Mouse (Mus musculus): Measurements from ENCODE around the gene Arl15. TPM values are rescaled to one million over a fixed set of nuclear protein-coding genes. Genes with fewer than 3 reads are reported as not detected.

The Arl15 gene
- polyA plus RNA-seq, 1 experiment from 2014 or later: 19.7 TPM

GRCm38 (mm10) chr13:114055686-114056085 lies 261.4 kb downstream of the Arl15 start:
- Histone ChIP-seq H3K27me3 (replicated peaks; ENCODE audit: control insufficient read depth, insufficient read depth, low read length) (no peaks in the 10 kb centered on the region), H3K27ac (ENCODE audit: low read length) (no peak overlapping the region), H3K4me3 (replicated peaks; ENCODE audit: low read length) (no peak overlapping the region), H3K9ac (replicated peaks; ENCODE audit: low read depth, low read length) (no peak overlapping the region), H3K9me3 (ENCODE audit: control insufficient read depth, low read length) (no peaks in the 10 kb centered on the region), H3K4me2 (ENCODE audit: low read length) (no peak overlapping the region), H3K36me3 (ENCODE audit: control insufficient read depth, insufficient read depth) (no peaks in the 10 kb centered on the region), H3K4me1 (replicated peaks; ENCODE audit: control insufficient read depth, insufficient read depth, low read length) (no peaks in the 10 kb centered on the region)
- WGBS: 78% methylated on average over 9 of the region's 9 CpGs
- ATAC-seq: no peak

GRCm38 (mm10) chr13:114060258-114060657 lies 266.0 kb downstream of the Arl15 start:
- no peak overlapping the region for H3K27ac ChIP-seq (ENCODE audit: low read length)
- H3K4me3 ChIP-seq (replicated peaks; ENCODE audit: low read length): no peak overlapping the region
- H3K4me1 ChIP-seq (replicated peaks; ENCODE audit: control insufficient read depth, insufficient read depth, low read length): no peaks in the 10 kb centered on the region
- 85% methylated on average over 6 of the region's 6 CpGs for WGBS
- H3K9me3 ChIP-seq (ENCODE audit: control insufficient read depth, low read length): no peaks in the 10 kb centered on the region
- no peaks in the 10 kb centered on the region for H3K27me3 ChIP-seq (replicated peaks; ENCODE audit: control insufficient read depth, insufficient read depth, low read length)
- H3K4me2 ChIP-seq (ENCODE audit: low read length): no peak overlapping the region
- no peak for ATAC-seq
- no peak overlapping the region for H3K9ac ChIP-seq (replicated peaks; ENCODE audit: low read depth, low read length)
- no peaks in the 10 kb centered on the region for H3K36me3 ChIP-seq (ENCODE audit: control insufficient read depth, insufficient read depth)

- no peaks in the 10 kb centered on the region for H3K4me1 ChIP-seq (replicated peaks; ENCODE audit: control insufficient read depth, insufficient read depth, low read length)
- H3K27ac ChIP-seq (ENCODE audit: low read length): no peak overlapping the region
- H3K36me3 ChIP-seq (ENCODE audit: control insufficient read depth, insufficient read depth): no peaks in the 10 kb centered on the region
- H3K4me2 ChIP-seq (ENCODE audit: low read length): no peak overlapping the region
- ATAC-seq: no peak
- H3K27me3 ChIP-seq (replicated peaks; ENCODE audit: control insufficient read depth, insufficient read depth, low read length): no peaks in the 10 kb centered on the region
- no peak overlapping the region for H3K9ac ChIP-seq (replicated peaks; ENCODE audit: low read depth, low read length)
- no peak overlapping the region for H3K4me3 ChIP-seq (replicated peaks; ENCODE audit: low read length)
- H3K9me3 ChIP-seq (ENCODE audit: control insufficient read depth, low read length): no peaks in the 10 kb centered on the region
- 95% methylated on average over 7 of the region's 7 CpGs for WGBS
Observed at GRCm38 (mm10) chr13:114061234-114061633, 266.9 kb downstream of the Arl15 start.

- ATAC-seq: no peak
- H3K4me2 ChIP-seq (ENCODE audit: low read length): no peak overlapping the region
- no peaks in the 10 kb centered on the region for H3K4me1 ChIP-seq (replicated peaks; ENCODE audit: control insufficient read depth, insufficient read depth, low read length)
- no peak overlapping the region for H3K27ac ChIP-seq (ENCODE audit: low read length)
- WGBS: 90% methylated on average over 9 of the region's 9 CpGs
- H3K9me3 ChIP-seq (ENCODE audit: control insufficient read depth, low read length): no peaks in the 10 kb centered on the region
- no peak overlapping the region for H3K9ac ChIP-seq (replicated peaks; ENCODE audit: low read depth, low read length)
- H3K36me3 ChIP-seq (ENCODE audit: control insufficient read depth, insufficient read depth): no peaks in the 10 kb centered on the region
- H3K27me3 ChIP-seq (replicated peaks; ENCODE audit: control insufficient read depth, insufficient read depth, low read length): no peaks in the 10 kb centered on the region
- H3K4me3 ChIP-seq (replicated peaks; ENCODE audit: low read length): no peak overlapping the region
Observed at GRCm38 (mm10) chr13:114064069-114064468, 269.8 kb downstream of the Arl15 start.

- Histone ChIP-seq H3K27ac (ENCODE audit: low read length) (no peak overlapping the region), H3K4me3 (replicated peaks; ENCODE audit: low read length) (no peak overlapping the region), H3K36me3 (ENCODE audit: control insufficient read depth, insufficient read depth) (no peaks in the 10 kb centered on the region), H3K9me3 (ENCODE audit: control insufficient read depth, low read length) (no peaks in the 10 kb centered on the region), H3K27me3 (replicated peaks; ENCODE audit: control insufficient read depth, insufficient read depth, low read length) (no peaks in the 10 kb centered on the region), H3K4me2 (ENCODE audit: low read length) (no peak overlapping the region), H3K9ac (replicated peaks; ENCODE audit: low read depth, low read length) (no peak overlapping the region), H3K4me1 (replicated peaks; ENCODE audit: control insufficient read depth, insufficient read depth, low read length) (no peaks in the 10 kb centered on the region)
- no peak for ATAC-seq
- WGBS: 57% methylated on average over 6 of the region's 6 CpGs
Observed at GRCm38 (mm10) chr13:114065012-114065411, 270.7 kb downstream of the Arl15 start.

- Histone ChIP-seq H3K4me2 (ENCODE audit: low read length) (no peak overlapping the region), H3K27me3 (replicated peaks; ENCODE audit: control insufficient read depth, insufficient read depth, low read length) (no peaks in the 10 kb centered on the region), H3K36me3 (ENCODE audit: control insufficient read depth, insufficient read depth) (no peaks in the 10 kb centered on the region), H3K9me3 (ENCODE audit: control insufficient read depth, low read length) (peaks cover 3% of the 10 kb centered on the region; the same call in 1 of the 2 replicates), H3K27ac (ENCODE audit: low read length) (no peak overlapping the region), H3K9ac (replicated peaks; ENCODE audit: low read depth, low read length) (no peak overlapping the region), H3K4me1 (replicated peaks; ENCODE audit: control insufficient read depth, insufficient read depth, low read length) (no peaks in the 10 kb centered on the region), H3K4me3 (replicated peaks; ENCODE audit: low read length) (no peak overlapping the region)
- ATAC-seq: no peak
- WGBS: 72% methylated on average over 5 of the region's 5 CpGs
Observed at GRCm38 (mm10) chr13:114068421-114068820, 274.1 kb downstream of the Arl15 start.

- Histone ChIP-seq H3K4me2 (ENCODE audit: low read length) (no peak overlapping the region), H3K36me3 (ENCODE audit: control insufficient read depth, insufficient read depth) (no peaks in the 10 kb centered on the region), H3K27ac (ENCODE audit: low read length) (no peak overlapping the region), H3K9ac (replicated peaks; ENCODE audit: low read depth, low read length) (no peak overlapping the region), H3K9me3 (ENCODE audit: control insufficient read depth, low read length) (peaks cover 3% of the 10 kb centered on the region; the same call in 1 of the 2 replicates), H3K4me1 (replicated peaks; ENCODE audit: control insufficient read depth, insufficient read depth, low read length) (no peaks in the 10 kb centered on the region), H3K4me3 (replicated peaks; ENCODE audit: low read length) (no peak overlapping the region), H3K27me3 (replicated peaks; ENCODE audit: control insufficient read depth, insufficient read depth, low read length) (no peaks in the 10 kb centered on the region)
- ATAC-seq: no peak
- 96% methylated on average over 7 of the region's 7 CpGs for WGBS
Observed at GRCm38 (mm10) chr13:114071439-114071838, 277.1 kb downstream of the Arl15 start.

GRCm38 (mm10) chr13:114074471-114074870 lies 280.2 kb downstream of the Arl15 start:
- Histone ChIP-seq H3K27me3 (replicated peaks; ENCODE audit: control insufficient read depth, insufficient read depth, low read length) (no peaks in the 10 kb centered on the region), H3K36me3 (ENCODE audit: control insufficient read depth, insufficient read depth) (no peaks in the 10 kb centered on the region), H3K9ac (replicated peaks; ENCODE audit: low read depth, low read length) (no peak overlapping the region), H3K27ac (ENCODE audit: low read length) (no peak overlapping the region), H3K4me3 (replicated peaks; ENCODE audit: low read length) (no peak overlapping the region), H3K9me3 (ENCODE audit: control insufficient read depth, low read length) (peaks cover 3% of the 10 kb centered on the region; the same call in 1 of the 2 replicates), H3K4me2 (ENCODE audit: low read length) (no peak overlapping the region), H3K4me1 (replicated peaks; ENCODE audit: control insufficient read depth, insufficient read depth, low read length) (peaks cover 14% of the 10 kb centered on the region)
- no peak for ATAC-seq
- WGBS: 16% methylated on average over 8 of the region's 8 CpGs

- Histone ChIP-seq H3K4me3 (replicated peaks; ENCODE audit: low read length) (no peak overlapping the region), H3K9ac (replicated peaks; ENCODE audit: low read depth, low read length) (no peak overlapping the region), H3K4me1 (replicated peaks; ENCODE audit: control insufficient read depth, insufficient read depth, low read length) (peaks cover 14% of the 10 kb centered on the region), H3K27me3 (replicated peaks; ENCODE audit: control insufficient read depth, insufficient read depth, low read length) (no peaks in the 10 kb centered on the region), H3K36me3 (ENCODE audit: control insufficient read depth, insufficient read depth) (no peaks in the 10 kb centered on the region), H3K9me3 (ENCODE audit: control insufficient read depth, low read length) (peaks cover 3% of the 10 kb centered on the region; the same call in 1 of the 2 replicates), H3K4me2 (ENCODE audit: low read length) (no peak overlapping the region), H3K27ac (ENCODE audit: low read length) (no peak overlapping the region)
- ATAC-seq: peak; percentile 24; the same call in 1 of the 2 replicates
- 70% methylated on average over 9 of the region's 9 CpGs for WGBS
Observed at GRCm38 (mm10) chr13:114075724-114076384, 281.5 kb downstream of the Arl15 start.
